Mouse (Mus musculus): ENCODE data around the gene Rasgrp4.

- TF ChIP-seq CTCF (conservative IDR thresholded peaks at IDR 0.05; ENCODE audit: insufficient read depth, insufficient read length, low read depth, low read length) (no peak), POLR2A (IDR thresholded peaks at IDR 0.05; ENCODE audit: low read depth, low read length) (no peak)
Observed at GRCm38 (mm10) chr7:29118142-29118851, 16.4 kb upstream of the Rasgrp4 start.

Data from kidney, adult 2 months (tissue).